Mouse (Mus musculus): ENCODE measurements around the gene Cdc42bpg. TPM values are rescaled to one million over a fixed set of nuclear protein-coding genes. Genes with fewer than 3 reads are reported as not detected.

The Cdc42bpg gene
- polyA plus RNA-seq, 1 experiment from 2014 or later, result 0.58 TPM

DNA sequence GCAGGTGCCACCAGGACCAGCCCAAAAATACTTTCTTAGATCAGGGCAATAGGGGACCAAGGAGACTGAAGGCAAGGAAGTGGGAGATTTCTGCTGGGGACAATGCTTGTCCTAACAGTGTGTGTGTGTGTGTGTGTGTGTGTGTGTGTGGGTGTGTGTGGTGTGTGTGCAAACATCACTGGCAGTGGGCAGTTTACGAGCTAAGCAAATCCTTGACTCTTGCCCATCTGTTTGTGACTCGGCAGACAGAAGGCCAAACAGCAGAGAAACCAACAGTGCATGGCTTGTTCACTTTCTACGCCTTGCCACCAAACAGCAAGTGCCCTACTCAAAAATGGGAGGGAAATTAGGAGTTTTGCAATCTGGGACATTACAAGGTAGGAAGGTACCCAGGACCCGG is 32.7 kb upstream of the Cdc42bpg start:
- no peaks in the 10 kb centered on the region for H3K27me3 ChIP-seq (ENCODE audit: control insufficient read depth, insufficient read depth, low read length)
- H3K4me2 ChIP-seq (ENCODE audit: low read depth), result no peak overlapping the region
- H3K4me3 ChIP-seq (ENCODE audit: low read depth, low read length), result no peak overlapping the region
- WGBS, result 81% methylated on average over 4 of the region's 4 CpGs
- H3K9ac ChIP-seq (ENCODE audit: low read length), result no peak overlapping the region
- H3K27ac ChIP-seq (ENCODE audit: low read depth, low read length), result no peak overlapping the region
- H3K4me1 ChIP-seq (ENCODE audit: control insufficient read depth, insufficient read depth, low read length), result peaks cover 18% of the 10 kb centered on the region
- H3K9me3 ChIP-seq (ENCODE audit: control insufficient read depth, low read length), result no peaks in the 10 kb centered on the region
- no peaks in the 10 kb centered on the region for H3K36me3 ChIP-seq (ENCODE audit: control insufficient read depth, insufficient read depth, low read length)
- no peak for DNase-seq (ENCODE audit: low spot score)
- ATAC-seq (ENCODE audit: insufficient read depth, low FRiP score, low TSS enrichment), result no peak

DNA sequence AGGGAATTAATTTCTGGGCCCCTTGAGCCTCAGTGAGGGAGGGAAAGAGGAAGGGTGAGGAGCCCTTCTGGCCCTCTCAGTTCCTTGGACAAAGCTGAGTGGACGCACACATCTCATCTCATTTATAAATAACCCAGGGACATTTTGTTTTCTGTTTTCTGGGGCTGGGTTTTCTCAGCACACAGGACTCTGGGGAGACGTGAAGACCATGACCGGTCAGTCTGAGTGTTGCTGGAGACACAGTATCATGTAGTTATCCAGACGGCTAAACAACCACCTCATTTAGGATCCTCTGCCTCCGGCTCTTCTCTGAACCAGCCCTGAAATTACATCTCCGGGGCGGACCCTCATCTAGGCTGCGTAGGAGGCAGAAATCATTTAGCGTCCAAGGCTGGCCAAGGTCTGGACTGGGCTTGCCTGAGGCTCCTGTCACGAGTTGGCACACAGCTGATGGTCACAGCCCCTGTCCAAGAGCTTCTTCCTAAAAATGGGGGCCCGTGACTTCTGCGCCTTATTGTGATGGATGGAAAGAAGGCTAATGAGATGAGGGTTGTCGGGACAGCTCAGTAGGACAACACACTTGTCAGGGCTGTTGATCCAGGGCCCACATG is 32.2 kb upstream of the Cdc42bpg start:
- ATAC-seq (ENCODE audit: insufficient read depth, low FRiP score, low TSS enrichment) (no peak), DNase-seq (ENCODE audit: low spot score) (no peak)
- Histone ChIP-seq H3K4me2 (ENCODE audit: low read depth) (no peak overlapping the region), H3K27ac (ENCODE audit: low read depth, low read length) (no peak overlapping the region), H3K36me3 (ENCODE audit: control insufficient read depth, insufficient read depth, low read length) (no peaks in the 10 kb centered on the region), H3K27me3 (ENCODE audit: control insufficient read depth, insufficient read depth, low read length) (no peaks in the 10 kb centered on the region), H3K9ac (ENCODE audit: low read length) (no peak overlapping the region), H3K4me3 (ENCODE audit: low read depth, low read length) (no peak overlapping the region), H3K4me1 (ENCODE audit: control insufficient read depth, insufficient read depth, low read length) (peaks cover 23% of the 10 kb centered on the region), H3K9me3 (ENCODE audit: control insufficient read depth, low read length) (no peaks in the 10 kb centered on the region)
- 92% methylated on average over 13 of the region's 13 CpGs for WGBS

DNA sequence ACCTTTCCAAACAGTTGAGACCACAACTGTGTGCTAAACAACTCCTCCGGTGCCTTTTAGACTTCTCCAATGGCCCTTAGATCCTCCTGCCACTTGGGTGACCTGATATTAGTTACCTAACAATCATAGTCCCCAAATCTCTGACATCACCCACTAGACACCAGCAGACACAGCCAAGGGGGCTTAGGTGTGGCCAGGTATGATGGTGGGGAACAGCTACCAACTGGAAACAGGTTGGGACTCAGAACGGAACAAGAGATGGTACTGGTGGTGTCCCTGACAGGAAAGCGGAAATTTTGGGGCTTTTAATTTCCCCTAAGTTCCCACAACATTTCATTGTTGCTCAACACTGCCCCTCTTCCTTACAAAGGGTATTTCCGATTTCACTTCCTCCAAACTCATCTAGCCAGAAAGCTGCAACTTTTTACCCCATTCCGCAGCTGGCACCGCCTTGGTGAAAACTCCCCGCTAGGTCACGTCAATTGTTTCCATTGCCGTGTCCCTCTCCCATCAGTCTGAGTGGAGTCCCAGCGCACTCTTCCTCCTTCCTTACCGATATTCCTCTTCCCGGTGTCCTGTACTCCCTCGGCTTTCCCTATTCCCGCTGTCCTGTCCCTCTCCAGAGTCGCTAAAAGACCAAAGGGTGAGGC is 30.4 kb upstream of the Cdc42bpg start:
- H3K27me3 ChIP-seq (ENCODE audit: control insufficient read depth, insufficient read depth, low read length), result no peaks in the 10 kb centered on the region
- no peaks in the 10 kb centered on the region for H3K36me3 ChIP-seq (ENCODE audit: control insufficient read depth, insufficient read depth, low read length)
- H3K4me3 ChIP-seq (ENCODE audit: low read depth, low read length), result peak overlapping the region; percentile 82
- 6% methylated on average over 15 of the region's 15 CpGs for WGBS
- peak overlapping the region; percentile 97 for H3K4me2 ChIP-seq (ENCODE audit: low read depth)
- no peaks in the 10 kb centered on the region for H3K9me3 ChIP-seq (ENCODE audit: control insufficient read depth, low read length)
- H3K9ac ChIP-seq (ENCODE audit: low read length), result peak overlapping the region; percentile 64
- no peak for DNase-seq (ENCODE audit: low spot score)
- H3K27ac ChIP-seq (ENCODE audit: low read depth, low read length), result peak overlapping the region; percentile 65
- H3K4me1 ChIP-seq (ENCODE audit: control insufficient read depth, insufficient read depth, low read length), result peaks cover 31% of the 10 kb centered on the region
- ATAC-seq (ENCODE audit: insufficient read depth, low FRiP score, low TSS enrichment), result peak; percentile 35; the same call in 1 of the 2 replicates

DNA sequence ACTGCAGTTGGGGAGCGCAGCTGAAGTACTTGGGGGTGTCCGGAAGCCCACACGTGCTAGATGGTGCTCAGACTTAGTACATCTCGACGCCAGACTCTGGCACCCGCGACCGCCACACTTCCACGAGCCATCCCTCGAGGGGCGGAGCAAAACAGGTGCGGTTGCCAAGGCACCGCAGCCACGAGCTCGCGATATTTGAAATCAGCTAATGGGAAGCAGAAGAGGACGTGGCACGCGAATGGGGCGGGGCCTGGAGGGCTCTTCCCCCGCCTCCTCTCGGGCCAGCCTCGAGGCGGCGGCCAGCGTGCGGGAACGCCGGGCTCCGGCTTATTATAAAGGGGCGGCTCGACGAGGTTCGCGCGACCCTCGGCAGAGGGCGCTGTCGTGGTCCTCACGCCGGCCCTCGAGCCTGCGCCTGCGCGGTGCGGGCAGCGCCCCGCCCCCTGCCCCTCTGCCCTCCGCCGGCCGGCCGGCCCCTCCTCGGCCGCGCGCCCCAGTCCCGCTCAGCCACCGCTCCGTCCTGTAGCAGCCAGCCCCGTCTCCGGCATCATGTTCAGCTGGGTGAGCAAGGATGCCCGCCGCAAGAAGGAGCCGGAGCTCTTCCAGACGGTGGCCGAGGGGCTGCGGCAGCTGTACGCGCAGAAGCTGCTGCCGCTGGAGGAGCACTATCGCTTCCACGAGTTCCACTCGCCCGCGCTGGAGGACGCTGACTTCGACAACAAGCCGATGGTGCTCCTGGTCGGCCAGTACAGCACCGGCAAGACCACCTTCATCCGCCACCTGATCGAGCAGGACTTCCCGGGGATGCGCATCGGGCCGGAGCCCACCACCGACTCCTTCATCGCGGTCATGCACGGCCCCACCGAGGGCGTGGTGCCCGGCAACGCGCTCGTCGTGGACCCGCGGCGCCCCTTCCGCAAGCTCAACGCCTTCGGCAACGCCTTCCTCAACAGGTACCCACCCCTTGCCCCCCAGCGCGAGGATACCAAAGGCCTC is 29.5 kb upstream of the Cdc42bpg start, which contains the start of gene Ehd1:
Gene Ehd1, plus strand, starts transcription at position 300 of the 996 bp plus-strand sequence.
- no peaks in the 10 kb centered on the region for H3K27me3 ChIP-seq (ENCODE audit: control insufficient read depth, insufficient read depth, low read length)
- peak within 1 kb of the TSS; percentile 82 for H3K4me3 ChIP-seq (ENCODE audit: low read depth, low read length)
- H3K9me3 ChIP-seq (ENCODE audit: control insufficient read depth, low read length), result no peaks in the 10 kb centered on the region
- peaks cover 29% of the 10 kb centered on the region for H3K4me1 ChIP-seq (ENCODE audit: control insufficient read depth, insufficient read depth, low read length)
- peak within 1 kb of the TSS; percentile 65 for H3K27ac ChIP-seq (ENCODE audit: low read depth, low read length)
- peak within 1 kb of the TSS; percentile 97 for H3K4me2 ChIP-seq (ENCODE audit: low read depth)
- H3K36me3 ChIP-seq (ENCODE audit: control insufficient read depth, insufficient read depth, low read length), result peaks cover 6% of the 10 kb centered on the region; the same call in 1 of the 2 replicates
- peak within 1 kb of the TSS; percentile 86 for H3K9ac ChIP-seq (ENCODE audit: low read length)
- WGBS, result under 1% methylated on average over 92 of the region's 106 CpGs
- peak; percentile 99 for DNase-seq (ENCODE audit: low spot score)
- ATAC-seq (ENCODE audit: insufficient read depth, low FRiP score, low TSS enrichment), result peak; percentile 91

DNA sequence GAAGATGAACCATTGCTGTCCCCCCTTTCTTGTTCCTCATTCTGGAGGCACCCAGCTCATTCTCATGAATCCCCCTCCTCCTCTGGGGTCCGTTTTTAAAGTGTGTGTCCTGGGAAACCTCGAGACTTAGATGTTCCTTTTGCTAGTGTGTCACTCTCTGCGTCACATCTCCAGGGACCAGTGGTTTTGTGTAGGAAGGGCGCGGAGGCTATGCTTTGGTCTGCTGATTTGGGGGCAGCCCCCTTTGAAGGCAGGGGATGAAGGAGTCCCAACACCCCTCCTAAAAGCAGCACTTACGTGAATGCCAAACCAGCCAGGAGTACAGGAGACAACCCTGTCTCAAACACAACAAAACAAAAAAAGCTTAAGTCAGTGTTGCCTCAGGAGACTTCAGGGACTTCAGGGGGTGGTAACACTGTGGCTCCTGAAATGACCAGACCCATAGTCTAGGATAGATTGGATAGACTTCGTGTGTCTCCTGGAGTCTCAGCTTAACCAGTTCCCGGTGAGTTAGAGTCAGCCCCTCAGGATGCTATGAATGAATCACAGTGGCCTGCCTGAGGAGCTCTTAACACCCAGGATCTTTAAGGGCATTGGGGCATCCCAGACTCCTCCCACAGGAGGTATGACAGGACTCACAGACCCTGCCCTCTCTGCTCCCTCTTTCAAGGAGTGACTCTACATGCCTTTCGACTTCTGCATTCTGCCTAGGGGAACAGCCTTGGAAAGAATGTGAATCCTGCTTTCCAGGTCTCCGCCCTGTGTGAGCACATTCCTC is 28.4 kb upstream of the Cdc42bpg start:
- Histone ChIP-seq H3K9me3 (ENCODE audit: control insufficient read depth, low read length) (no peaks in the 10 kb centered on the region), H3K27ac (ENCODE audit: low read depth, low read length) (no peak overlapping the region; the same call in 1 of the 2 replicates), H3K4me3 (ENCODE audit: low read depth, low read length) (peak overlapping the region; percentile 82), H3K27me3 (ENCODE audit: control insufficient read depth, insufficient read depth, low read length) (no peaks in the 10 kb centered on the region), H3K9ac (ENCODE audit: low read length) (peak overlapping the region; percentile 86), H3K4me2 (ENCODE audit: low read depth) (peak overlapping the region; percentile 97), H3K4me1 (ENCODE audit: control insufficient read depth, insufficient read depth, low read length) (peaks cover 29% of the 10 kb centered on the region), H3K36me3 (ENCODE audit: control insufficient read depth, insufficient read depth, low read length) (peaks cover 6% of the 10 kb centered on the region; the same call in 1 of the 2 replicates)
- peak; percentile 44 for DNase-seq (ENCODE audit: low spot score)
- WGBS, result 5% methylated on average over 10 of the region's 10 CpGs
- ATAC-seq (ENCODE audit: insufficient read depth, low FRiP score, low TSS enrichment), result no peak

DNA sequence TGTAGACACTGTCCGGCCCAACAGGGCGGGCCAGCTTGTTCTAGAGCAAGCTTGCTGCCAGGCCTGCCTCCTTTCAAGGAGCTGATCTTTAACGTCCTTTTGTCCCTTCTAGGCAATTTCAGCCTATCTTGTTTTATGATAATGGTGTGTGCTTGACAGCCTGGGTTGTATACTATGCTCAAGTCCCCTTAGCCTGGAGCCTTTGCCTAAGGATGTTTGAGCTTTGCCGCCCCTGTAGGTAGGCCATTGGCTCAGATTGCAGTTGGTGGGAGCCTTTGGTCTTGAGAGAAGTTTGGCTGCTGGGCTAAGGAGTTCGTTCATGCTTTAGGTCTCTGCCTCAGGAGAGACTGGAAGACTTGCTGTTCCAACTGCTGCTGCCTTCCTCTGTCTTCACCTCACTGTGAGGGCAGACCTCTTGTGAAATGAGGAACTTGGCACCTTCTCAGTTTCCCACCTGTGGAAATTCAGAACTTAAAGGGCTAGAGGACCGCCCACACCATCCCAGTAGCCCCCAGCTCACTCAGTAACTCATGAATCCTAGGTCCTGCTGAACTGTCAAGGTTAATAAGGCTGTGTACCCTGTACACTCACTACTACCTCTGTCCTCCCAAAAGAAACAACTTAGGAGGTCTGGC is 27.7 kb upstream of the Cdc42bpg start:
- no peaks in the 10 kb centered on the region for H3K27me3 ChIP-seq (ENCODE audit: control insufficient read depth, insufficient read depth, low read length)
- H3K4me3 ChIP-seq (ENCODE audit: low read depth, low read length), result peak overlapping the region; percentile 82
- peaks cover 10% of the 10 kb centered on the region; the same call in 1 of the 2 replicates for H3K36me3 ChIP-seq (ENCODE audit: control insufficient read depth, insufficient read depth, low read length)
- H3K4me1 ChIP-seq (ENCODE audit: control insufficient read depth, insufficient read depth, low read length), result peaks cover 29% of the 10 kb centered on the region
- no peak for ATAC-seq (ENCODE audit: insufficient read depth, low FRiP score, low TSS enrichment)
- no peak for DNase-seq (ENCODE audit: low spot score)
- H3K4me2 ChIP-seq (ENCODE audit: low read depth), result peak overlapping the region; percentile 97
- peak overlapping the region; percentile 86 for H3K9ac ChIP-seq (ENCODE audit: low read length)
- WGBS, result 31% methylated on average over 6 of the region's 6 CpGs
- no peak overlapping the region; the same call in 1 of the 2 replicates for H3K27ac ChIP-seq (ENCODE audit: low read depth, low read length)
- H3K9me3 ChIP-seq (ENCODE audit: control insufficient read depth, low read length), result no peaks in the 10 kb centered on the region

DNA sequence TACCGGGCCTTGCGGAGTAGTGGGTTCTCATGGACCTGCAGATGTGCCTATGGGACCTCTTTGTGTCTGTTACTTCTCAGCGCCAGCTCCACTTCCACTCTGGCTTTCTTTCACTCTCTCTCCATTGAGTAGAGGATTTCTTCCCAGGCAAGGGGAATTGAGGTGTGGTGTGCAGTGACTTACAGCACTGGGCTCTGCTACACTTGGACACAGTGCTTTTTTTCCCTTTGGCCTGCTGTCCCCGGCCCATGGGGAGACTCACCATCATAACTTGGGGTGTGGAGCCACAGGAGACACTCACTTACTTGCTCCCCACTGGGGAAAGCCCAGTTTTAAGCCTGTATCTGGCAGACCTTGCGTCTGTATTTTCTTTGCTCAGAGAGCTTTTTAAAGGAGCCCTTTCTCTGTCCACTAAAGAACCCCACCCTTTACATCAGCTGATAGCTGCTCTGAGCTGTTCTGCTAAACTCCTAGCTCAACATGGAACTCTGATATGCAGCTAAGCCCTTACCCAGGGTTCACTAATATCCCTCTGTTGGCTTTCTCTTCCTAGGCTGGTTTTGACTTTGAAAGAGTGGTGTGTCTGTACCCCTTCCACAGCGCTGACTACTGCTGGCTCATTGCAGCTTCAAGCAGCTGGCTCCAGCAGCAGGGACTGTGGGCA is 26.6 kb upstream of the Cdc42bpg start:
- Histone ChIP-seq H3K9ac (ENCODE audit: low read length) (peak overlapping the region; percentile 33), H3K4me2 (ENCODE audit: low read depth) (peak overlapping the region; percentile 97), H3K4me3 (ENCODE audit: low read depth, low read length) (peak overlapping the region; percentile 82; the same call in 1 of the 2 replicates), H3K36me3 (ENCODE audit: control insufficient read depth, insufficient read depth, low read length) (peaks cover 14% of the 10 kb centered on the region; the same call in 1 of the 2 replicates), H3K4me1 (ENCODE audit: control insufficient read depth, insufficient read depth, low read length) (peaks cover 29% of the 10 kb centered on the region), H3K27me3 (ENCODE audit: control insufficient read depth, insufficient read depth, low read length) (no peaks in the 10 kb centered on the region), H3K9me3 (ENCODE audit: control insufficient read depth, low read length) (no peaks in the 10 kb centered on the region), H3K27ac (ENCODE audit: low read depth, low read length) (no peak overlapping the region)
- ATAC-seq (ENCODE audit: insufficient read depth, low FRiP score, low TSS enrichment), result no peak
- WGBS, result 87% methylated on average over 6 of the region's 6 CpGs
- no peak for DNase-seq (ENCODE audit: low spot score)

Measured in neural tube, embryonic 11.5 days (tissue).